Mouse (Mus musculus): ENCODE results near the gene Arid1b. TPM values are rescaled to one million over a fixed set of nuclear protein-coding genes. Genes with fewer than 3 reads are reported as not detected.

Arid1b gene
- total and polyA plus RNA-seq, 3 experiments, result 6.1 to 12.4 (median 9.7) TPM

- H3K4me1 ChIP-seq (ENCODE audit: control insufficient read depth in 1 of 2, insufficient read depth in 2 of 2), result no peaks in the 10 kb centered on the region
- no peaks in the 10 kb centered on the region for H3K27me3 ChIP-seq (replicated peaks)
- H3K27ac ChIP-seq (ENCODE audit: insufficient read depth, low read depth), result no peak overlapping the region
- no peak overlapping the region for H3K4me3 ChIP-seq (replicated peaks in 1 of 3; ENCODE audit: low read depth in 2 of 3, low read length in 2 of 3, poor library complexity in 1 of 3)
- no peak for DNase-seq (ENCODE audit: extremely low read depth)
- peaks cover 2 to 52% of the 10 kb centered on the region in 2 experiments for H3K36me3 ChIP-seq (replicated peaks in 1 of 2; ENCODE audit: control insufficient read depth in 1 of 2, insufficient read depth in 1 of 2, low read length in 1 of 2)
- H3K9me3 ChIP-seq (replicated peaks; ENCODE audit: low read length), result no peaks in the 10 kb centered on the region
- in situ Hi-C loops (cut with MboI; ENCODE audit: low pct_ligation_motif_present, low pct_unique_long_range_greater_than_20kb, low sequenced_read_pairs) (no loop called here), dilution Hi-C loops (cut with MboI; ENCODE audit: extremely low pct_ligation_motif_present, extremely low pct_unique_long_range_greater_than_20kb, low sequenced_read_pairs) (no loop called here)
- TF ChIP-seq E2F4 (IDR thresholded peaks at IDR 0.05; ENCODE audit: insufficient replicate concordance, low read depth, low read length), result no peak
- no peak for TF ChIP-seq MXI1 (IDR thresholded peaks at IDR 0.05; ENCODE audit: low read depth, low read length)
- no peak for TF ChIP-seq POLR2AphosphoS2 (IDR thresholded peaks at IDR 0.05; ENCODE audit: low read depth, low read length)
- TF ChIP-seq NRF1 (IDR thresholded peaks at IDR 0.05; ENCODE audit: low read depth, low read length), result no peak
- TF ChIP-seq ZKSCAN1 (IDR thresholded peaks at IDR 0.05; ENCODE audit: borderline replicate concordance, low read depth, low read length), result no peak
- TF ChIP-seq ZMIZ1 (IDR thresholded peaks at IDR 0.05; ENCODE audit: low read depth, low read length), result no peak
- no peak for TF ChIP-seq BHLHE40 (IDR thresholded peaks at IDR 0.05; ENCODE audit: low read depth, low read length)
- no peak for TF ChIP-seq USF2 (conservative IDR thresholded peaks at IDR 0.05; ENCODE audit: low read depth, low read length)
- no peak for TF ChIP-seq IRF4 (IDR thresholded peaks at IDR 0.05; ENCODE audit: low read depth, low read length)
- no peak for TF ChIP-seq KAT2A (IDR thresholded peaks at IDR 0.05; ENCODE audit: insufficient replicate concordance, low read length)
- TF ChIP-seq RAD21 (IDR thresholded peaks at IDR 0.05; ENCODE audit: low read depth, low read length), result no peak
- no peak for TF ChIP-seq MYC (IDR thresholded peaks at IDR 0.05; ENCODE audit: low read depth, low read length)
- TF ChIP-seq SMC3 (IDR thresholded peaks at IDR 0.05; ENCODE audit: low read depth, low read length), result no peak
- no peak for TF ChIP-seq ETS1 (conservative IDR thresholded peaks at IDR 0.05; ENCODE audit: low read depth, low read length)
- no peak for TF ChIP-seq GABPA (IDR thresholded peaks at IDR 0.05; ENCODE audit: insufficient replicate concordance, low read depth, low read length)
- TF ChIP-seq POLR2A (IDR thresholded peaks at IDR 0.05; ENCODE audit: low read depth, low read length), result no peak
- no peak for TF ChIP-seq PAX5 (IDR thresholded peaks at IDR 0.05; ENCODE audit: low read length)
- no peak for TF ChIP-seq MAZ (IDR thresholded peaks at IDR 0.05; ENCODE audit: low read depth, low read length)
- no peak for TF ChIP-seq CHD1 (IDR thresholded peaks at IDR 0.05; ENCODE audit: low read depth, low read length)
- no peaks in the 10 kb centered on the region; the same call in 1 of the 2 replicates for H3K79me2 ChIP-seq (replicated peaks; ENCODE audit: control insufficient read depth, extremely low read depth, insufficient read depth, poor library complexity, severe bottlenecking)
- H3K9ac ChIP-seq (ENCODE audit: insufficient read depth, low read depth), result no peak overlapping the region
- H3K4me2 ChIP-seq (ENCODE audit: insufficient read depth, low read depth, poor library complexity, severe bottlenecking), result no peak overlapping the region
These were observed 235.9 kb downstream of the Arid1b start for GRCm38 (mm10) chr17:5230063-5230462.

DNA sequence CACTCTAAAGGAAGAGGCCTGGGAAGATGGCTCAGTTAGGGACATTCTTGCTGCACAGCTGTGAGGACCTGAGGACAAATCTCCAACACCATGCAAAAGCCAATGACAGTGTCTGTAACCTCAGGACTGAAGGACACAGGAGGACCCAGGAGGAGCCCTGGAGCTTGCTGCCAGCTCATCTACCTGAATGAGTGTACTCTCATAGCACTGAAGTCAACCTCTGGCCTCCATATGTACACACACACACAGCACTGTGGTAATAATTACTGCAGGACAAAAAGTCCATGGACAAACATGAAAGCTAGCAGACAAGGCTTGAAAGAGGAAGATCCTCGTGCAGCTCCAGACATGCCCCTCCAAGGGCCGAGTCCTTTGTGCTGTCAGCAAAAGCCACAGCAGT lies 238.0 kb downstream of the Arid1b start:
- Histone ChIP-seq H3K9me3 (replicated peaks; ENCODE audit: low read length) (no peaks in the 10 kb centered on the region), H3K27ac (ENCODE audit: insufficient read depth, low read depth) (no peak overlapping the region), H3K36me3 (replicated peaks in 1 of 2; ENCODE audit: control insufficient read depth in 1 of 2, insufficient read depth in 1 of 2, low read length in 1 of 2) (peaks cover 2 to 46% of the 10 kb centered on the region in 2 experiments), H3K79me2 (replicated peaks; ENCODE audit: control insufficient read depth, extremely low read depth, insufficient read depth, poor library complexity, severe bottlenecking) (no peaks in the 10 kb centered on the region), H3K4me2 (ENCODE audit: insufficient read depth, low read depth, poor library complexity, severe bottlenecking) (no peak overlapping the region), H3K4me1 (ENCODE audit: control insufficient read depth in 1 of 2, insufficient read depth in 2 of 2) (peaks cover 0 to 7% of the 10 kb centered on the region in 2 experiments; a peak in 2 of 4 replicates), H3K27me3 (replicated peaks) (no peaks in the 10 kb centered on the region), H3K4me3 (replicated peaks in 1 of 3; ENCODE audit: low read depth in 2 of 3, low read length in 2 of 3, poor library complexity in 1 of 3) (no peak overlapping the region), H3K9ac (ENCODE audit: insufficient read depth, low read depth) (no peak overlapping the region)
- dilution Hi-C loops (cut with MboI; ENCODE audit: extremely low pct_ligation_motif_present, extremely low pct_unique_long_range_greater_than_20kb, low sequenced_read_pairs) (no loop called here), in situ Hi-C loops (cut with MboI; ENCODE audit: low pct_ligation_motif_present, low pct_unique_long_range_greater_than_20kb, low sequenced_read_pairs) (no loop called here)
- DNase-seq (ENCODE audit: extremely low read depth), result no peak
- TF ChIP-seq ELF1 (IDR thresholded peaks at IDR 0.05; ENCODE audit: low read depth, low read length) (no peak), E2F4 (IDR thresholded peaks at IDR 0.05; ENCODE audit: insufficient replicate concordance, low read depth, low read length) (no peak)

All from CH12.LX (cell line).